Mouse (Mus musculus): ENCODE data around the gene Gm20388. TPM values are rescaled to one million over a fixed set of nuclear protein-coding genes. Genes with fewer than 3 reads are reported as not detected.
A peak's percentile ranks its signal among the peaks of the same experiment; 100 is the strongest.

Gene Gm20388
- total RNA-seq, 2 experiments from 2014 or later: 10.7 TPM; not detected in 1

- DNase-seq (ENCODE audit: low spot score in 2 of 2): no peak
Measured at GRCm38 (mm10) chr8:121948321-121949145, 2037.9 kb downstream of the Gm20388 start.

- no peak for DNase-seq (ENCODE audit: low spot score in 2 of 2)
Measured at GRCm38 (mm10) chr8:121949222-121949800, 2038.7 kb downstream of the Gm20388 start, which contains the start of gene Banp. Gene Banp (plus strand): TSS chr8:121949750.

- peak; percentile 96 to 99 for DNase-seq (ENCODE audit: low spot score in 2 of 2)
Measured at GRCm38 (mm10) chr8:121949941-121950748, 2039.5 kb downstream of the Gm20388 start.

- DNase-seq (ENCODE audit: low spot score in 2 of 2): peak; percentile 50 to 57
Measured at GRCm38 (mm10) chr8:121950749-121951655, 2040.4 kb downstream of the Gm20388 start.

- DNase-seq (ENCODE audit: low spot score in 2 of 2): no peak
Measured at GRCm38 (mm10) chr8:121951656-121952009, 2041.0 kb downstream of the Gm20388 start.

- DNase-seq (ENCODE audit: low spot score in 2 of 2): no peak
Measured at GRCm38 (mm10) chr8:121952122-121952521, 2041.5 kb downstream of the Gm20388 start.

- DNase-seq (ENCODE audit: low spot score in 2 of 2): no peak
Measured at GRCm38 (mm10) chr8:121952800-121953199, 2042.2 kb downstream of the Gm20388 start.

- no peak for DNase-seq (ENCODE audit: low spot score in 2 of 2)
Measured at GRCm38 (mm10) chr8:121953821-121954545, 2043.3 kb downstream of the Gm20388 start.

- no peak for DNase-seq (ENCODE audit: low spot score in 2 of 2)
Measured at GRCm38 (mm10) chr8:121954981-121955555, 2044.4 kb downstream of the Gm20388 start.

GRCm38 (mm10) chr8:121955825-121956500, 2045.3 kb downstream of the Gm20388 start:
- DNase-seq (ENCODE audit: low spot score in 2 of 2): no peak

GRCm38 (mm10) chr8:121958395-121958794, 2047.8 kb downstream of the Gm20388 start:
- no peak for DNase-seq (ENCODE audit: low spot score in 2 of 2)

GRCm38 (mm10) chr8:121962892-121963291, 2052.3 kb downstream of the Gm20388 start:
- no peak for DNase-seq (ENCODE audit: low spot score in 2 of 2)

- DNase-seq (ENCODE audit: low spot score in 2 of 2): no peak
Measured at GRCm38 (mm10) chr8:121964716-121965512, 2054.3 kb downstream of the Gm20388 start.

- DNase-seq (ENCODE audit: low spot score in 2 of 2): no peak
Measured at GRCm38 (mm10) chr8:121966110-121966509, 2055.5 kb downstream of the Gm20388 start.

- no peak for DNase-seq (ENCODE audit: low spot score in 2 of 2)
Measured at GRCm38 (mm10) chr8:121966714-121967448, 2056.2 kb downstream of the Gm20388 start.

- DNase-seq (ENCODE audit: low spot score in 2 of 2): no peak
Measured at GRCm38 (mm10) chr8:121967977-121968376, 2057.3 kb downstream of the Gm20388 start.

- DNase-seq (ENCODE audit: low spot score in 2 of 2): no peak
Measured at GRCm38 (mm10) chr8:121968542-121968941, 2057.9 kb downstream of the Gm20388 start.

GRCm38 (mm10) chr8:121970225-121970624, 2059.6 kb downstream of the Gm20388 start:
- no peak for DNase-seq (ENCODE audit: low spot score in 2 of 2)

Data from layer of hippocampus, adult 18-20 months (tissue).